Mouse (Mus musculus): ENCODE measurements around the gene Unc50.

Unc50 gene

DNA sequence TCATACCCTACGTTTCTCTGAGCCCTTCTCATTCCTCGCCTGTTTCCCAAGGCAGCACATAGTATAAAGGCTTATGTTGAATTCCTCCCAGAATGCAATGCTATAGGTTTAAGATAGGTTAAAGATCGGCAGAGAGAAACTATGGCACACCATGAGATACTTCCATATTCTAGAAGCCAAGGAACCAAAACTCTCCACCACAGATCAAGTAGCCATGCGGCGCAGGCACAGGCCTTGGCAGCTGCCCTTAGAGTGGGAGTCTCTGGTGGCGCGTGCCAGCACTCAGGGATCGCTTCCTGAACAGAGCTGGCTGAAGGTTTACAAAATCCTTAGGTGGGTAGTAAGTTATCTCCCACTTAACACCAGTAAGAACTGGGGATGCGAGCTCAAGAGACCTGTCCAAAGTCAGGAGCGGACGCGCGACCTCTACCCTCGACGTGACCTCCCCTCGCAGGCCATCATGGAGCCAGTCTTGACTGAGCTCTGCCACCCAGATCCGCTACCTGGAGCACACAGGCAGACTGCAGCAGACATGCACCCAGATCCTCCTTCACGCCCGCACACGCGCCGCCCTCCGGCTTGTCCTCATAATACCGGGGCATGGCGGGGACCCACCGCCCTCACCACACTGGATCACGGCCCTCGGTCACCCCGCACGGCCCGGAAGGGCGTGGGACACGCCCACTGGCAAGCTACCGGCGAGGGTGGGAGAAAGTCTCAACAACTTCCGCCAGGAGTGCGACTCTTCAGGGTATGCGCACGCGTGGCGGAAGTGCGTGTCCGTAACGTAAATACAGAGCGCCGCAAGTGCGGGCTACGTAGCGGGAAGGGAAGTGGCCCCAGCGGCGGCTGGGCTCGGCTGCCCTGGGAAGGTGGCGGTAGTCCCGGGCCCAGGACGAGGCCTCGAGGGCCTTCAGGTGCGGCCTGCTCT lies at the start of gene Unc50, which contains the start of gene Coa5:
TSS of gene Unc50 (plus strand) at position 774 of the 931 bp plus-strand sequence.
TSS of gene Coa5 (minus strand) at position 738 of the 931 bp plus-strand sequence.
- peak; percentile 83 for DNase-seq (ENCODE audit: low read depth, low spot score)

DNA sequence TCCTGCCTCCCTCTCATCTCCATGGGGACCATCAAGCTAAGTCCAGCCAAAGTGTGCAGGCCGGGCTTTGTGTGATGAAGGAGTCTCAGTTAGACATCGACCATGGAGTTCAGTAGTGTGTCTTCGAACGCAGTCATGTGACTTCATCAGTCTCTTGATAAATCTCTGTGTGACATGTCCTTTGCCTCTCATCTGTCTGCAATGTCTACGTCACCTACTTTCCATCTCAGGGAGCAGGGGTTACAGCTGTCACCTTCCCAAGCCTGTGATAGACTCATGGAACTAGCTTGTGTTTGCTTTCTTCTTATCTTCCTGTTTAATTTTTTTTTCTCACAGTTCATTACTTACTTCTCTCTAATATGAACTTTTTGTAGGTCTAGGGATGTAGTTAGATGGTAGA lies 49.0 kb upstream of the Unc50 start:
- DNase-seq (ENCODE audit: low read depth, low spot score) = no peak

DNA sequence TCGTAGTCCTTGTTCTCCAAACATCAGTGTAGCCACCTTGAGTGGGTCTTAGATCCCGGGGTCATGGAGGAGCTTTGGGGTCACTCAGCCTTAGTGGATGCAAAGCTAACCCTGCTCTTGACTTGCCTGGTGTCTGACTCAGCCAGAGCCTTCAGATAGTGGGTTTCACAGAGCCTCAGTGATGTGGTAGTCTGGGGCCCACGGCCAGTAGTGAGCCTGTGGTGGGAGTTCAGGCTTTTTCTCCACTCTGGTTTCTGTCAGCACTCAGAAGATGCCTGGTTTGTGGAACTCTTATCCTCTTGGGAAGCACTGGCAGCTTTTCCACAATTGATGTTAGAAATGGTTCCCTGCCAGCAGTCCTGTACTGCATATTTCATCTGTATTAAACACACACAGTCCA lies 45.6 kb upstream of the Unc50 start:
- DNase-seq (ENCODE audit: low read depth, low spot score) = no peak

DNA sequence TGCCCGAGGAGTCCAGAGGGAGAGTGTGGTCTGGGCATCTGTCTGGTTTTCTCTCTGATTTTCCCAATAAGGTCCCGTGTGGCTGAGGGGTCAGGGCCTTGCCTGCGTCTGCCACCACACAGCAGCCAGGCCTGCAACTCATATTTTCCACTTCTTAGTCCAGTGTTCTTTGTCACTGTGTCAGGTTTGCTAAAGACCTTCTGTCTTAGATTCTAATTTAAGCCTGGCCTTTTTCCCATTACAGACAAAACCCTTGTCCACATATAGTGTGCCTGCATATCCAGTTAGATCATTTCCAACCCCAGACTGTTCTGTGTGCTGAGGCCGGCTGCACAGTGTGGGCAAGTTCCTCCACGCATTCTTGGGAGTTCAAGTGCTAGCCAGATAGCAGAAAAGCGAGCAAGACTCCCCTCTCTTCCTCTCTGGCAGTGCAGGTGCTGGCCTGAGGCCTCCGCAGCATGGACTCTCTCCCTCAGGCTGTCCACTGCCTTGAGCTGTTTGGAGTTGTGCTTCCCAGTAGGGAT lies 43.4 kb upstream of the Unc50 start:
- DNase-seq (ENCODE audit: low read depth, low spot score) = no peak

DNA sequence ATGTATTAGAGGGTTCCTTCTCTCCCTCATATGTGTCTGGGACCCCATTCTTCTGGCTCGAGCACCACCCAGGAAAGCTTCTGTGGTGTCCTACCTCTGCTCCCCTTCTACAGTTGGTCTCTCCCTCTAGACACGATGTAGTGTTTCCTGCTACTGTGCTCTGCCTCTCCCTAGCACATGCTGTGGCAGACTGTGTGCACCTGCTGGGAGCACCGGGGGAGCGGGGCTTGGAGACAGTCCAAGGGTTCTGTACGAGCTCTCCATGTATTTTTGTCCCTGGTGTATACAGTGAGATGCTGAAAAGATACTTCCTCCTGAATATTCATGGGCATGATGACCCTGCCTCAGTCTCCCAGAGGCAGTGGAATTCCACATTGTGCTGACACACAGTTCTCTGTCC lies 36.8 kb upstream of the Unc50 start:
- DNase-seq (ENCODE audit: low read depth, low spot score) = no peak

DNA sequence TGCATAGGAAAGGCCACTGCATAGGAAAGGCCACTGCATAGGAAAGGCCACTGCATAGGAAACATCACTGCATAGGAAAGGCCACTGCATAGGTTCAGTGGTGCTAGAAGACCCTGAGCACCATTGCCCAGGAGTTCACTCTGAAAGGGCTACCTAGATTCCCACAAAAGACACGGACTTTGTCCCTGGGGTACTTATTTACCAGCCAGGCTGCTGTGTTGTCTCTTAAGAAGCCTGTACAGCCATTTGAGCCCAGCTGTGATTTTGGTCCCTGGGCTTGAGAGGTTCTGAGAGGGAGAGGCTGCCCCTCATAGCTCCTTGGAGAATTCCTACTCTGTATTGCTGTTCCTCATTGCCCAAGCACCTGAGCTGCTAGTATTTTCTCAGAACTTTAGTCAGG lies 33.5 kb upstream of the Unc50 start:
- DNase-seq (ENCODE audit: low read depth, low spot score) = no peak

DNA sequence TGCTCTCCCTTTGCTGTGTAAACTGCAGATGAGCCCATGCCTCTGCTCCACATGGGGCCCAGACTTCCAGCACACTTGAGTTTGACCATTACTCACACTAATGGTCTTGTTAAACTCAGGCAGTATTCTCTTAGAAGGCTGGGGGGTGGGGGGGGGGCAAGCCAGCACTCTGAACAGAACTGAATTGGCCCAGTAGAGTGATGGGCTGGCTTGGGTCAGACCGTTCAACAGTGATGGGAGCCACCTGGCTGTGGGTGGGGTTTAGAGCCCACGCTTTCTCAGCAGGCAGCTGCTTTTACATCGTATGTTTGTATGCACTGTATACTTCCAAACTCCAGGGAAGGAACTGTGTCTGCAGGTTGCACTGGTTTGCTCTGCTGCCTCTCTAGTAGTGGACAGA lies 31.0 kb upstream of the Unc50 start:
- DNase-seq (ENCODE audit: low read depth, low spot score) = no peak

DNA sequence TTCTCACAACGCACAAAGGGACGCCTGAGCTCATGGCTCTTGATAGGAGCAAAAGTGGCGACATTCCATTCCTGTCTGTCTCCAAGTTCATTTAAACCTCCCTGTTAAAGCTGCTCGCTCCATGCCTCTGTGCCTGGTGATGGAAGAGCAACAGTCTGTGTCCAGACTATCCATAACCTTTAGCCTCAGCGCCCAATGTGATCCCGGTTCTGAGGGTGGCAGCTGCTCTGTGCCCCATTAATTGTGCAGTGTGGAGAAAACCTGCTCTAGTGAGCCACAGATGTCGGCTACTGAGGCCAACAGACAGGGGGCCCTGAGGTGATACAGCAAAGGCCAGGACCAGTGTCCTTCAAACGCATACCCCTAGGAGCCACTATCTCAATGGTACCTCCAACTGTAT lies 30.2 kb upstream of the Unc50 start:
- no peak for DNase-seq (ENCODE audit: low read depth, low spot score)

DNA sequence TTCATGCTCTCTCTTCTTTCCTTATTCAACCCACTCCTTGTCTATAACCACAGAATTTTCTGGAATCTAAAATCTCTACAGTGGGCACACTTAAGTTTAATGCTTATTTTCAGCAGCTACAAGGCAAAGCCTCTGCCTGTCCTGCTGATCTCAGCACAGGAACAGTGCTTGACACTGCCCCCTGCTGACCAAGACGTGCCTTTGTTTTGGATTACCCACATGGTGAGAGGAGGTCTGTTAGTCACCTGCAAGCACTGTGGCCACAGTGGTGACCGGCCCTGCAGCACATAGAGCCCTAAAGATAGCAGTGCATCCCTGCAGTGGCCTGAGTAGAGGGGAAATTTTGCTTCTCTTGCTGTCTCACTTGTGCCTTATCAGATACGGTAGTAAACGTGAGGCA lies 28.3 kb upstream of the Unc50 start:
- DNase-seq (ENCODE audit: low read depth, low spot score) = peak; percentile 55

DNA sequence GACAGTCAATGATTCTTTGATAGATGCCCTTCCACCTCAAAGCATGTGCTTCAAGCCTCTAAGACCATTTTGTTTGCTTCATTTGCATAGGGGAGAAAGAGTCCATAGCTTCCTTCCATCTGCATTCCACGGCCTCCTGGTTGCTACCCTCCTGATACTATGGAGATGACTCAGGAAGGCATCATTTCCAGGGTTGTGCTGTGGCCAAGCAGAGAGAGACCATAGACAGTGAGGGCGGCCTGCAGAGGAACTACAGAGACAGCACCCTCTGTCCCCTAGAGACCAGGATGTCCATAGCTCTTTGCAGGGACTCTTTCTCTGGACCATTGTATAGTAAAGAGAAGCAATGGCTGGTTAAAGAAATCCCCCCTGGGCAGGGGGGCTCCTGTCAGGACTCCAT lies 24.8 kb upstream of the Unc50 start:
- DNase-seq (ENCODE audit: low read depth, low spot score) = no peak

DNA sequence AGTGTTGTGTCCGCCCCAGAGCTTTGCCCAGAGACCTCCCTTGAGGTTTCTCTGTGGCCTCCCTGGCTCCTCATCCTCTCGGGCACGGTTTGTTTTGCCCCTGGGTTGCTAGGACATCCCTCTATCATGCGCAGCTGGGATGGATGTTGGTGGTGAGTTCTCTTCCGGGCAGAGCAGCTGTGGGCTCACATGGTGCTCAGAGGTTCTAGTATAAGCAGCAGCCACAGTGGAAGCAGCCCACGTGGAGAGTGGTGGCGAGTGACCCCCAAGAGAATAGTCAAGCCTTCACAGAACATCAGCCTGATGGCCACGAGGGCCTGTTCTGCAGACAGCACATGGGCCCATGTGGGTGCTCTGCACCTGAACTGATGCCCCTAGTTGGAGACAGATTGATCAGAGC lies 22.7 kb upstream of the Unc50 start:
- no peak for DNase-seq (ENCODE audit: low read depth, low spot score)

DNA sequence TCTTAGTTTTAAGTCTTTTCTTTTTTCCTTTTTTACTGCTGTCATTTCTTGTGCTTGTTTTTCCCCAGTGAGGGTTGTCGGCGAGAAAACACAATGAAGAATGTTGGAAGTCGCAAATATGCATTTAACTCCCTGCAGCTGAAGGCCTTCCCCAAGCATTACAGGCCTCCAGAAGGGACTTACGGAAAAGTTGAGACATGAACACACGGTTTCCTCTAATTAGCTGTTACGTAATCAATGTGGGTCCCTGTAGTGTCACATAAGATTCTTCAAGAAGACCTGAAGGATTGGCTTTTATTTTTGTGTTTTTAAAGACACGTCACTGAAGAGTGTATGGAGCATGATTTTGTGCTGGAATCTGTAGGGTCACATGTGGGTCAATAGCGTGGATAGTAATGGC lies 21.9 kb upstream of the Unc50 start:
- DNase-seq (ENCODE audit: low read depth, low spot score) = no peak

DNA sequence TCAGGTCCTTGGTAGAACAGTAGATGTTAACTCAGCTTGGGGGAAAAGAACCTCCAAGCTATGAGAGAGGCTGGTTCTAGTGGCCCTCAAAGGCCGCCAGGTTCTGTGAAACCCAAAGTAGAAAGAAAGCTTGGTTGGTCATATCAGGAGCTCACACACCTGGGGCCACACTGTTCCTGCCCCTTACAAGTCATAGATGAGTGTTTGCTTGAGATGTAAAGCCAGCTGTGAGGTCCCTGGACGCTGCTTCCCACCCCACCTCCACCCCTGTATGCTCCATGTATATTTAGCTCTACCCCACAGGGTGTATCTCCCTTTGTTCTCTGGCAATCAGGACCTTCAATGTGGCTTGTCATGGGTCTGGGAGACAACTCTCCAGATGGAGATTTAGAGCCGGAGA lies 21.3 kb upstream of the Unc50 start:
- no peak for DNase-seq (ENCODE audit: low read depth, low spot score)

DNA sequence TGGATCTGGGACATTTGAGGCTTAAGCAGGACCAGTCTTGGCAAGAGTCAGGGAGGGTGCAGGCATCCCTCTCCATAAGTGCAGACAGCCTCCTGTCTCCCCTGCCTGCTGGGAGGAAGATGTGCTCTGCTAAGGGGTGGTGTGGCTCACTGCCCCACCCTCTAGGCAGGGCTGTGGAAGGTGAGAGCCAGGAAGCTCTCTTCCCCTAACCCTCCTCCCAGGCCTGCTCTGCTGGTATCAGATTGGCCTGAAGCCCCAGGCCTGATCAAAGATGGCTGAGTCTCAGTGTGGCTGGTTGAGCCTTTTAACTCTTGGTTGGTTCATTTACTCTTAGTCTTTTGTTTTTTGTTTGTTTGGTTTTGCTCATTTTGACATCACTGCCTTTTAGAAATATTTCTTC lies 20.3 kb upstream of the Unc50 start:
- peak; percentile 11 for DNase-seq (ENCODE audit: low read depth, low spot score)

DNA sequence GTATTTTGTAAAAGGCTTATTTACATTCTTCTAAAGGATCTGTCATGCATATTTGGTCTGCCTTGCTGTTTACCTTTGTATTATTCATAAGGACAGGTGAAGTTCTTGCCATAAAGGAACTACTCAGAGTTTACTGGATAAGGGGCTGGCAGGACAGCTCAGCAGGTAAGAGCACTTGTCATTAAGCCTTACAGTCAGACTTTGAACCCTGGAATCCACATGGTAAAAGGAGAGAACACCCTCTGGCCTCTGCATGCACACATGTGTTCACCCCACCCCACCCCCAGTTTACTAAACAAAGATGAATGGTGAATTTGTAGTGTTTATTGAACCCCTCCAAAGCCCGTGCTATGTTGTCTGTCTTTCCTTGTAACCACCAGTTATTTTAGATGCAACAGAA lies 14.5 kb upstream of the Unc50 start:
- no peak for DNase-seq (ENCODE audit: low read depth, low spot score)

DNA sequence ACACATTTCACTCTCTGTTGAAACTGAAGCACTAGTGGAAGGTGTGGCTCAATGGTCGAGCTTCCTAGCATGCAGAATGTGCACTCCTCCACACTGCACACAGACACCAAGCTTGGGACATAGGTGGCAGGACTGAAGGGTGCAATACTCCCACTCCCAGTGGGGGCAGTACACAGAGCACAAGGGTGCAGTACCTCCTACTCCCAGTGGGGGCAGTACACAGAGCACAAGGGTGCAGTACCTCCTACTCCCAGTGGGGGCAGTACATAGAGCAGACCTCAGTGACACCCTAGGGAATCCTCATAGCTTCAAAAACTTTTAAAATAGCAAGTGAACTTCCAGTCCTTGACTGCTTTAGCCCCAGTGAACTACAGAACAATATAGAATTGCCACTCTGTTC lies 10.5 kb upstream of the Unc50 start:
- peak; percentile 47 for DNase-seq (ENCODE audit: low read depth, low spot score)

DNA sequence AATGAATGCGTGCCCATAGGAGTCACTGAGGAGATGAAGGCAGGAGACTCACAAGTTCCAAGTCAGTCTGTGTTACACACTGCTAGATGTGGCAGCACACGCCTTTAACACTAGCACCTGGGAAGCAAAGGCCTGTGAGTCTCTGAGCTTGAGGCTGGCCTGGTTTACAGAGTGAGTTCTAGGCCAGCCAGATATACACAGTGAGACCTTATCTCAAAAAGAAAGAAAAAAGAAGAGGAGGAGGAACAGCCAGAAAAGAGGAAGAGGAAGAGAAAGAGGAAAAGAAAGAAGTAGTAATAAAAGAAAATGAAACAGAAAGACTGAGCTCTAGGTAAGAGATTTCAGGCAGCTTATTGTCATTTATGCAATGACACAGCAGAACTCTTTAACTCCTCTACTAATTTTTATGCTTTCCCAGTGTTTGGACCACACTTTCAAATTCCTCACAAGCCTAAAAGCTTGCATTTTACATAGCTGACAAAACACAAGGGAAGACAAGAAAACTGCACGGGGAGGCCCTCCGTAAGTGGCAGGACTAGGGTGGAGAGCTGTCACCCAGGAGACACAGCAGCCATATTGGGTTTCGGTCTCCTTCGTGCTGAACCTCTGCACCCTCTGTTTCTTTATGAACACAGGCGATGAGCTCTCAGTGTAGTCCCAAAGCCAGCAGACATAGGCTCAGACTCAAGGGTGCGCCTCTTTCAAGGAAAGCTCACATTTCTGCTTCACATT lies 2.6 kb upstream of the Unc50 start:
- no peak for DNase-seq (ENCODE audit: low read depth, low spot score)

DNA sequence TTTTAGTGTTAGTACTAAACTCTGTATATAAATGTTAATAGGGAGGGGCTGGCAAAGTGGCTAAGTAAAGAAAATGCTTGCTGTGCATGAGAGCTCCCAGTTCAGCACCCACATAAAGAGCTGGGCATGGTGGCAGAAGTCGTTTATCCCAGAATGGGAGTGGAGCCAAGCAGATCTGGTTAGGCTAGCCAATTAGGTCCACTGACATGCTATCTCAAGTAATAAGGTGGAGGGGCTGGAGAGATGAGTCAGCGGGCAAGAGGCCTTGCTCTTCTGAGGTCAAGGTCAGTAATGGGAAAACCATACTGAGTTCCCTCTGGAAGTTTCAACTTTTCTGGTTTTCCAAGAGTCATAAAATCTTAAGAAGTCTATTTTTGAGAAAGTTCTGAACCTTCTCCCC lies 1.0 kb upstream of the Unc50 start:
- no peak for DNase-seq (ENCODE audit: low read depth, low spot score)

DNA sequence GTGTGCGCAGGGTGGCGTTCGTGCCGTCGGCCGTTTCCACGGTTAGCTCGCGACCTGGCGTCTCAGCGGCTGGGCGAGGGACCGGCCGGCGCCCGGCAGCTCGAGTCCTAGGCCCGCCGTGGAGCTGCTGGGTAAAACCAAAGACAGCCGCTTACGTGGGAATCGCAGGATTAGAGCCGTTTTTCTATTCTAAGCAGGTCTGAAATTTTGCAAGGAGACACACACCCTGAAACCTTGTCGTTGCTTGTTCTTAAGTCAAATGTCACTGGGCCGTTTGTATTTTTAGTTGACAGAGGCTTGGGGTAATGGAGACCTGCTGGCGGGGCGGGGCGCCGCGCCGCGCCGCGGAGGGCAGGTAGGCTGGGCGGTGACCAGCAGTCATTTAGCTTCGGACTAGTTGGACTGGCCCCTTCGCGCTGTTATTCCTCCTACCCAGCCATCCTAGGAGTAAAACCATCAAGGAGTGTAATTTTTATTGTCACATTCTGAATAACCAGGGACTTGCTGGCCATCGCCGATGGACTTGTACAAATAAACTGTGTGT lies 430 bp downstream of the Unc50 start:
- DNase-seq (ENCODE audit: low read depth, low spot score) = no peak

DNA sequence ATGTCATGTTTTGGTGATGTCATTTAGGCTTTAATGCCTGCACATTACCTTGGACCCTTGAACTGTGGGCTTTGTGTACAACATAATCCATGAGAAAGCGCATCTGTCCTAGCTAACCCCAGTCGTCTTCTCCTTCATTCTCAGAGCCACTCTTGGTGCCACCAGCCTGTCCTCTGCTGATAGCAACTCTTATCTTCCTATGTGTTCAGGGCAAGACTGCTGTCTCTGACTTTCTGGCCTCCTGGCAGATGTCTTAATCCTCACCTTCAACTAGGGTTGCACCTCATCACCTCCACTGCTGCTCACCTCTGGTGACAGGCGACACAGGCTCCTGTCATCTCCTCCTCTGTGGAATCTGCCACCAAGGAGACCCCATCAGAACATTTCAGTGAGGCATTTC lies 6.5 kb downstream of the Unc50 start:
- no peak for DNase-seq (ENCODE audit: low read depth, low spot score)

DNA sequence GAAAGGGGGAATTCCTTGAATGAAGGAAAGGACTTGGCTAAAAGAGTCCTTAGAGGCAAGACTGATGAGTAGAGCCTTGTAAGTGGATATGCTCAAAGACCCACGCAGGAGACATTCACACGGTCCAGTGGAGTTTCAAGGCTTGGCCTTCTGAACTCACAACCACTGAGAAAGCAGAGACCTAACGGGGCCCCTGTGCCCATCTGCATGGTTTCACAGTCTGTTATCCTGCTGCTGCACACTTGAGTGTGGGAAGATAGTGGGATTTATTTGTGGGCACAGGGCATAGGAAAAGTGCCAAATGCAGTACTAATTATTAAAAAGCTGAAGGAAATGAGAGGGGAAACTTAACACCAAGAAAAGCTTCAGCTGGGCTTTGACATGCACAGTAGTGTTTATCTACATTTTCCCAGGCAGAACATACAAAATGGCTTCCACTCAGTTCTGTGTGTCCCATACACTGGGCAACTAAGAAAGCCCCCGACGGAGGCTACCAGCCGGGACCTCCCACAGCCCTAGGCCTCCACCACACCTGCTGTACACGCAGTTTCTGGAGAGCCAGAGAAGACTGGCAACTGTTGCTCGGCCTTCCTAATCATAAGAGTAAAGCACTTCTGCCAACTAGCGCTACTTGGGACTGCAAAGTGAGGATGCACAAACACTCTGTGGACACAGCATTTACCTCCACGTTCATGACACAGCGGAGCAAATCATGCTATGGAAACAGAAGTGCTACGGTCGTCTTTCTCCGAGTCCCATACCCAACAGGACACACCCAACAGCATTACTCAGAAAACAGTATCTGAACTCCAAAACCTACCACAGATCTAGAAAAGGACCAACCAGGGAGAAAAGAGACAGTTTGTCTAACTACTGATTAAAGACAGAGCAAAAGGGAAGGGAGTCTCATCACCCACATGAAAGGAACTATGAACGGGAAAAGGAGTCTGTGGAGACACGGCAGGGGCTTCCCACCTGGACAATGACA lies 13.2 kb downstream of the Unc50 start:
- DNase-seq (ENCODE audit: low read depth, low spot score) = no peak

All from WW6 (cell line).